Mouse (Mus musculus) kidney, embryonic 14.5 days (tissue): ENCODE measurements around the gene Arl4d. TPM values are rescaled to one million over a fixed set of nuclear protein-coding genes. Genes with fewer than 3 reads are reported as not detected.
"Not testable (repeated sequence)": the region's sequence is repeated elsewhere in the genome, so short reads cannot be mapped to it uniquely, and the experiment has no call there.

Source experiments
- ATAC-seq: fragments of 200-750 bp; cut with Nextera tagmentation; 2 replicates; pipeline ENCODE4 v1.8.0; 2017; ENCODE audit warnings: moderate number of reproducible peaks, mild to moderate bottlenecking, moderate TSS enrichment, moderate library complexity; ENCODE audit not compliant: low FRiP score, low TSS enrichment
- H3K27ac ChIP-seq: fragments of 300-500 bp; sonication (generic); 2 replicates; pipeline ENCODE4 v1.5.1; 2014; ENCODE audit warnings: low read depth, mild to moderate bottlenecking, low read length, moderate library complexity, mixed read lengths
- H3K27me3 ChIP-seq: fragments of 300-500 bp; sonication (generic); 2 replicates; pipeline ENCODE4 v1.6.1; 2014; ENCODE audit warnings: mild to moderate bottlenecking, low read length; ENCODE audit not compliant: control insufficient read depth, insufficient read depth
- H3K36me3 ChIP-seq: fragments of 300-500 bp; sonication (generic); 2 replicates; pipeline ENCODE4 v1.6.1; 2014; ENCODE audit warnings: low read length, mixed read lengths; ENCODE audit not compliant: control insufficient read depth, insufficient read depth
- H3K4me1 ChIP-seq: fragments of 300-500 bp; sonication (generic); 2 replicates; pipeline ENCODE4 v1.6.1; 2014; ENCODE audit warnings: low read length, mixed read lengths; ENCODE audit not compliant: control insufficient read depth, insufficient read depth
- H3K4me2 ChIP-seq: fragments of 300-500 bp; sonication (generic); replicated peaks from 2 replicates; pipeline ENCODE4 v1.6.1; 2014; ENCODE audit warnings: low read depth, mild to moderate bottlenecking, low read length
- H3K4me3 ChIP-seq: fragments of 300-500 bp; sonication (generic); 2 replicates; pipeline ENCODE4 v1.5.1; 2014; ENCODE audit warnings: mild to moderate bottlenecking, low read length
- H3K9ac ChIP-seq: fragments of 300-500 bp; sonication (generic); 2 replicates; pipeline ENCODE4 v1.6.1; 2014; ENCODE audit warnings: low read depth, mild to moderate bottlenecking, low read length, moderate library complexity
- H3K9me3 ChIP-seq: fragments of 300-500 bp; sonication (generic); 2 replicates; pipeline ENCODE4 v1.6.1; 2016; ENCODE audit warnings: low read length; ENCODE audit not compliant: control insufficient read depth
- WGBS: fragments of 180-500 bp; shearing (Covaris S2); extraction: QIAGEN DNeasy Blood & Tissue Kit; methylation state at CpG from one replicate; pipeline ENCODE4 v1.1.7; 2014; 5-methylcytosine and 5-hydroxymethylcytosine counted together
- polyA plus RNA-seq: library from polyadenylated mRNA; unstranded; fragments of >200 nt; fragmentation: Nextera tagmentation; extraction: Ambion mirVana; gene quantifications from 2 replicates; pipeline ENCODE4 v1.2.1, GENCODE M21; 2014

Arl4d gene
- polyA plus RNA-seq, 1 experiment from 2014 or later: 2.4 TPM

- not testable (repeated sequence) for H3K4me3 ChIP-seq, ATAC-seq, H3K9ac ChIP-seq, H3K4me2 ChIP-seq, H3K9me3 ChIP-seq, H3K36me3 ChIP-seq, H3K27me3 ChIP-seq, H3K4me1 ChIP-seq, H3K27ac ChIP-seq
- WGBS: 0% methylated on average over 4 of the region's 4 CpGs
Measured at GRCm38 (mm10) chr11:101645043-101645410, 20.3 kb upstream of the Arl4d start.

- H3K9me3 ChIP-seq, H3K27me3 ChIP-seq, H3K36me3 ChIP-seq, H3K4me1 ChIP-seq: not testable (repeated sequence)
- H3K4me3 ChIP-seq: peak overlapping the region; percentile 14; the same call in 1 of the 2 replicates
- ATAC-seq: peak; percentile 86
- WGBS: under 1% methylated on average over 42 of the region's 56 CpGs
- peak overlapping the region; percentile 80; the same call in 1 of the 2 replicates for H3K27ac ChIP-seq
- peak overlapping the region; percentile 40; the same call in 1 of the 2 replicates for H3K9ac ChIP-seq
- H3K4me2 ChIP-seq: peak overlapping the region; percentile 34
Measured at GRCm38 (mm10) chr11:101645411-101646282, 19.7 kb upstream of the Arl4d start.

- H3K9ac ChIP-seq: peak overlapping the region; percentile 40; the same call in 1 of the 2 replicates
- not testable (repeated sequence) for ATAC-seq, H3K27me3 ChIP-seq, H3K36me3 ChIP-seq, H3K4me1 ChIP-seq, H3K9me3 ChIP-seq
- H3K4me2 ChIP-seq: peak overlapping the region; percentile 34
- WGBS: 12% methylated on average over 14 of the region's 16 CpGs
- H3K27ac ChIP-seq: peak overlapping the region; percentile 80; the same call in 1 of the 2 replicates
- peak overlapping the region; percentile 14; the same call in 1 of the 2 replicates for H3K4me3 ChIP-seq
Measured at GRCm38 (mm10) chr11:101646283-101646794, 19.0 kb upstream of the Arl4d start.

GRCm38 (mm10) chr11:101647093-101647492 lies 18.2 kb upstream of the Arl4d start:
- not testable (repeated sequence) for H3K9me3 ChIP-seq, H3K27ac ChIP-seq, H3K4me2 ChIP-seq, H3K4me3 ChIP-seq, H3K4me1 ChIP-seq, H3K9ac ChIP-seq, H3K27me3 ChIP-seq, ATAC-seq, H3K36me3 ChIP-seq
- 90% methylated on average over 10 of the region's 10 CpGs for WGBS

- ATAC-seq: no peak
- no peaks in the 10 kb centered on the region for H3K4me1 ChIP-seq
- H3K36me3 ChIP-seq: no peaks in the 10 kb centered on the region
- no peak overlapping the region for H3K27ac ChIP-seq
- no peaks in the 10 kb centered on the region for H3K9me3 ChIP-seq
- no peak overlapping the region for H3K4me2 ChIP-seq
- H3K9ac ChIP-seq: no peak overlapping the region
- no peaks in the 10 kb centered on the region for H3K27me3 ChIP-seq
- 73% methylated on average over 4 of the region's 4 CpGs for WGBS
- no peak overlapping the region for H3K4me3 ChIP-seq
Measured at GRCm38 (mm10) chr11:101656356-101656755, 9.0 kb upstream of the Arl4d start.

- Histone ChIP-seq H3K4me1 (no peaks in the 10 kb centered on the region), H3K9ac (peak overlapping the region; percentile 62), H3K27ac (peak overlapping the region; percentile 96), H3K4me2 (peak overlapping the region; percentile 42), H3K27me3 (no peaks in the 10 kb centered on the region), H3K36me3 (no peaks in the 10 kb centered on the region), H3K9me3 (no peaks in the 10 kb centered on the region), H3K4me3 (peak overlapping the region; percentile 9; the same call in 1 of the 2 replicates)
- 3% methylated on average over 3 of the region's 3 CpGs for WGBS
- ATAC-seq: peak; percentile 14
Measured at GRCm38 (mm10) chr11:101657528-101657885, 7.8 kb upstream of the Arl4d start.

GRCm38 (mm10) chr11:101657886-101658750 lies 7.2 kb upstream of the Arl4d start:
- not testable (repeated sequence) for H3K9me3 ChIP-seq, H3K4me1 ChIP-seq, H3K27me3 ChIP-seq, H3K36me3 ChIP-seq
- peak overlapping the region; percentile 96 for H3K27ac ChIP-seq
- under 1% methylated on average over 37 of the region's 40 CpGs for WGBS
- peak; percentile 94 for ATAC-seq
- peak overlapping the region; percentile 42 for H3K4me2 ChIP-seq
- H3K9ac ChIP-seq: peak overlapping the region; percentile 62
- peak overlapping the region; percentile 9; the same call in 1 of the 2 replicates for H3K4me3 ChIP-seq

GRCm38 (mm10) chr11:101658751-101659558 lies 6.4 kb upstream of the Arl4d start:
- Histone ChIP-seq H3K27me3 (no peaks in the 10 kb centered on the region), H3K9ac (no peak overlapping the region), H3K4me1 (no peaks in the 10 kb centered on the region), H3K27ac (peak overlapping the region; percentile 74), H3K36me3 (no peaks in the 10 kb centered on the region), H3K4me2 (no peak overlapping the region), H3K4me3 (no peak overlapping the region), H3K9me3 (no peaks in the 10 kb centered on the region)
- peak; percentile 2; the same call in 1 of the 2 replicates for ATAC-seq
- WGBS: 37% methylated on average over 10 of the region's 10 CpGs
